In the genomic region with DNA sequence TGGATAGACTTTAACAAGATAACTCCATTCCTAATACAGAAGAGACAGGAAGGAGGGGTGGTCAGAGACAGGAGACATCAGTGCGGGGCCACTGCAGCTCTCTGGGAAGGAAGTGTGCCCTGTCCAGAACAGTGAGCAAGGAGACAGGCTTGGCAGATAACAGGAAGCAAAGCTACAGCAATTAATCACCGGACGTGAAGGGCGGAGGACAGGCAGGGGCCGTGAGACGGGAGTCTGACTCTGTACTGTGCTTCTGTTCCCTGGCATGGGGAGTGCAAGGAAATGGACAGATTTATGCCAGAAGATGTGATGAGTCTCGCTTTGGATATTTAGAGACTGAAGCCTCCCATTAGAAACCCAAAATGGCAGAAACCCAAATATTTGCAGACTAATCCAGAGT, we compare ENCODE assay signal across 12 mouse cellular contexts. TPM values are rescaled to one million over a fixed set of nuclear protein-coding genes. Genes with fewer than 3 reads are reported as not detected.
DNase-seq lines count a peak whose midpoint lies in the region; ATAC-seq lines count a peak whose summit lies in the region.
"Had no signal": no experiment of that assay in that cellular context is flagged by ENCODE, and none has a peak within 500 bp of the region (broad histone marks: within the 10 kb centered on the region; RNA-seq: fewer than 3 reads in every experiment).

No protein-coding gene starts in this region.

- H3K4me3 ChIP-seq in midbrain, embryonic 12.5 days, result no peak overlapping the region
- no peak overlapping the region for H3K4me3 ChIP-seq in midbrain, embryonic 14.5 days (replicated peaks; ENCODE audit: low read depth, low read length)
- H3K4me3 ChIP-seq in intestine, embryonic 16.5 days (ENCODE audit: low read length), result no peak overlapping the region
- H3K4me3 ChIP-seq: heart, embryonic 13.5 days had no signal

- H3K9me3 ChIP-seq in midbrain, embryonic 12.5 days, result no peaks in the 10 kb centered on the region
- no peaks in the 10 kb centered on the region for H3K9me3 ChIP-seq in midbrain, embryonic 14.5 days (ENCODE audit: control insufficient read depth, low read length)
- no peaks in the 10 kb centered on the region for H3K9me3 ChIP-seq in intestine, embryonic 16.5 days (ENCODE audit: control insufficient read depth, low read length)
- H3K9me3 ChIP-seq: heart, embryonic 13.5 days had no signal

- H3K27ac ChIP-seq in midbrain, embryonic 12.5 days (replicated peaks), result 0 out of 2 replicates have a peak overlapping the region, but pooled peaks have one; percentile 30
- no peak overlapping the region for H3K27ac ChIP-seq in midbrain, embryonic 14.5 days (replicated peaks; ENCODE audit: low read depth, low read length)
- H3K27ac ChIP-seq in intestine, embryonic 16.5 days (ENCODE audit: low read length), result no peak overlapping the region
- H3K27ac ChIP-seq: heart, embryonic 13.5 days; liver, embryonic 14.5 days had no signal

- no peaks in the 10 kb centered on the region for H3K36me3 ChIP-seq in midbrain, embryonic 12.5 days
- H3K36me3 ChIP-seq in midbrain, embryonic 14.5 days (ENCODE audit: control insufficient read depth, insufficient read depth, low read length), result no peaks in the 10 kb centered on the region
- no peaks in the 10 kb centered on the region for H3K36me3 ChIP-seq in intestine, embryonic 16.5 days (ENCODE audit: control insufficient read depth, insufficient read depth, low read length)
- H3K36me3 ChIP-seq: G1E; heart, embryonic 13.5 days had no signal

- peaks cover 55% of the 10 kb centered on the region for H3K4me1 ChIP-seq in midbrain, embryonic 12.5 days
- H3K4me1 ChIP-seq in midbrain, embryonic 14.5 days (ENCODE audit: control insufficient read depth, insufficient read depth, low read length), result peaks cover 41% of the 10 kb centered on the region
- peaks cover 4% of the 10 kb centered on the region for H3K4me1 ChIP-seq in intestine, embryonic 16.5 days (ENCODE audit: control insufficient read depth, insufficient read depth, low read length)

- no peaks in the 10 kb centered on the region for H3K27me3 ChIP-seq in midbrain, embryonic 12.5 days
- H3K27me3 ChIP-seq in midbrain, embryonic 14.5 days (ENCODE audit: control insufficient read depth, insufficient read depth, low read length), result no peaks in the 10 kb centered on the region
- H3K27me3 ChIP-seq in intestine, embryonic 16.5 days (replicated peaks; ENCODE audit: control insufficient read depth, insufficient read depth, low read length), result no peaks in the 10 kb centered on the region

- no peak for DNase-seq in midbrain, embryonic 14.5 days
- peak; percentile 35 to 44 for DNase-seq in kidney, postnatal 36 days
- no peak for DNase-seq in thymus, postnatal 0 days (ENCODE audit: low spot score)
- DNase-seq: thymus, postnatal 14 days had no signal

- ATAC-seq in midbrain, embryonic 12.5 days (ENCODE audit: low FRiP score, low read depth), result no peak
- ATAC-seq in midbrain, embryonic 14.5 days (ENCODE audit: low FRiP score, low TSS enrichment), result no peak
- peak; percentile 61; the same call in 1 of the 2 replicates for ATAC-seq in granulocyte monocyte progenitor cell, adult 5-6 weeks (replicated peaks; ENCODE audit: poor library complexity, severe bottlenecking)
- ATAC-seq in intestine, embryonic 16.5 days, result no peak
- no peak for ATAC-seq in CD4-positive, CD25-positive, alpha-beta regulatory T cell, adult 4 months
- ATAC-seq: forebrain, embryonic 14.5 days had no signal

- WGBS in midbrain, embryonic 12.5 days, result 84% methylated on average over 7 of the region's 7 CpGs
- 69% methylated on average over 7 of the region's 7 CpGs for WGBS in midbrain, embryonic 14.5 days
- WGBS in intestine, embryonic 16.5 days, result 35% methylated on average over 7 of the region's 7 CpGs

- H3K4me2 ChIP-seq in midbrain, embryonic 12.5 days (replicated peaks), result no peak overlapping the region
- H3K4me2 ChIP-seq in midbrain, embryonic 14.5 days (ENCODE audit: low read length), result no peak overlapping the region
- H3K4me2 ChIP-seq in intestine, embryonic 16.5 days (ENCODE audit: low read depth, low read length), result no peak overlapping the region
- H3K4me2 ChIP-seq: heart, embryonic 13.5 days had no signal

- H3K9ac ChIP-seq in midbrain, embryonic 12.5 days (replicated peaks), result no peak overlapping the region
- no peak overlapping the region for H3K9ac ChIP-seq in midbrain, embryonic 14.5 days (replicated peaks; ENCODE audit: low read length)
- no peak overlapping the region for H3K9ac ChIP-seq in intestine, embryonic 16.5 days (ENCODE audit: low read depth, low read length)
- H3K9ac ChIP-seq: heart, embryonic 13.5 days; liver, embryonic 14.5 days had no signal

RNA-seq across cellular contexts. Expression of gene Npas3, which starts 47.3 kb away (rescaled TPM):
- polyA plus RNA-seq in midbrain, embryonic 12.5 days (2016; fragmentation: Nextera tagmentation; extraction: Ambion mirVana), result 30.0 TPM in 2 replicates
- polyA plus RNA-seq in midbrain, embryonic 14.5 days (2014; fragmentation: Nextera tagmentation; extraction: Ambion mirVana), result 34.0 and 39.8 TPM in 2 replicates
- not detected in 2 replicates for total RNA-seq in granulocyte monocyte progenitor cell, adult 5-6 weeks (2014; fragmentation: Nextera tagmentation)
- total RNA-seq in granulocyte monocyte progenitor cell, adult 5-6 weeks (2017), result 0.04 and 14.0 TPM in 2 replicates
- 1.0 and 1.9 TPM in 2 replicates for polyA plus RNA-seq in intestine, embryonic 16.5 days (2015; fragmentation: Nextera tagmentation; extraction: Ambion mirVana)
- 0.07 and 0.12 TPM in 2 replicates for polyA plus RNA-seq in thymus, postnatal 0 days (2015; fragmentation: Nextera tagmentation; extraction: Ambion mirVana)
- polyA plus RNA-seq in CD4-positive, CD25-positive, alpha-beta regulatory T cell, adult 4 months (2017; shearing (Covaris generic)), result under 1 TPM in 1 of 2 experiments, not detected in 1; 0.15 TPM
- polyA plus RNA-seq: G1E had no signal

Comparison
In these comparisons a context has a peak if more than half of its experiments do, and no peak if none do; other contexts are left out.
1. DNase-seq: peak in kidney, postnatal 36 days (2 of 2); none in midbrain, embryonic 14.5 days (single experiment) and thymus, postnatal 0 days (single experiment).
2. RNA of gene Npas3, which starts 47.3 kb away (polyA plus RNA-seq): 34.0 to 39.8 TPM in midbrain, embryonic 14.5 days and 30.0 TPM in midbrain, embryonic 12.5 days; 1.0 to 1.9 TPM in intestine, embryonic 16.5 days, 0.15 TPM in CD4-positive, CD25-positive, alpha-beta regulatory T cell, adult 4 months and 0.07 to 0.12 TPM in thymus, postnatal 0 days; every median in the first group is over 10 times any median in the second.